Mouse (Mus musculus): Measurements from ENCODE around the gene Cd177. TPM values are rescaled to one million over a fixed set of nuclear protein-coding genes. Genes with fewer than 3 reads are reported as not detected.
"Not testable (repeated sequence)": the region's sequence is repeated elsewhere in the genome, so short reads cannot be mapped to it uniquely, and the experiment has no call there.

Gene Cd177
- polyA plus RNA-seq, 1 experiment from 2014 or later = not detected

- ATAC-seq (ENCODE audit: insufficient read depth, low FRiP score, low TSS enrichment) = no peak
- WGBS = 89% methylated on average over 8 of the region's 8 CpGs
- no peak overlapping the region for H3K4me3 ChIP-seq (ENCODE audit: low read depth, low read length)
- no peaks in the 10 kb centered on the region for H3K36me3 ChIP-seq (ENCODE audit: control insufficient read depth, insufficient read depth, low read length)
- no peak overlapping the region for H3K27ac ChIP-seq (ENCODE audit: low read depth, low read length)
- H3K9ac ChIP-seq (ENCODE audit: low read length) = no peak overlapping the region
- H3K4me2 ChIP-seq (ENCODE audit: low read depth) = no peak overlapping the region
- no peaks in the 10 kb centered on the region for H3K27me3 ChIP-seq (ENCODE audit: control insufficient read depth, insufficient read depth, low read length)
- no peaks in the 10 kb centered on the region for H3K9me3 ChIP-seq (ENCODE audit: control insufficient read depth, low read length)
- DNase-seq (ENCODE audit: low spot score) = no peak
- H3K4me1 ChIP-seq (ENCODE audit: control insufficient read depth, insufficient read depth, low read length) = no peaks in the 10 kb centered on the region
Measured at GRCm38 (mm10) chr7:24762574-24762973, 2.5 kb upstream of the Cd177 start.

GRCm38 (mm10) chr7:24761161-24761560 lies 1.1 kb upstream of the Cd177 start:
- ATAC-seq (ENCODE audit: insufficient read depth, low FRiP score, low TSS enrichment) = no peak
- no peaks in the 10 kb centered on the region for H3K9me3 ChIP-seq (ENCODE audit: control insufficient read depth, low read length)
- no peak overlapping the region for H3K4me2 ChIP-seq (ENCODE audit: low read depth)
- H3K36me3 ChIP-seq (ENCODE audit: control insufficient read depth, insufficient read depth, low read length) = no peaks in the 10 kb centered on the region
- no peak for DNase-seq (ENCODE audit: low spot score)
- no peak overlapping the region for H3K27ac ChIP-seq (ENCODE audit: low read depth, low read length)
- H3K27me3 ChIP-seq (ENCODE audit: control insufficient read depth, insufficient read depth, low read length) = no peaks in the 10 kb centered on the region
- H3K9ac ChIP-seq (ENCODE audit: low read length) = no peak overlapping the region
- 83% methylated on average over 6 of the region's 6 CpGs for WGBS
- H3K4me3 ChIP-seq (ENCODE audit: low read depth, low read length) = no peak overlapping the region
- H3K4me1 ChIP-seq (ENCODE audit: control insufficient read depth, insufficient read depth, low read length) = no peaks in the 10 kb centered on the region

DNA sequence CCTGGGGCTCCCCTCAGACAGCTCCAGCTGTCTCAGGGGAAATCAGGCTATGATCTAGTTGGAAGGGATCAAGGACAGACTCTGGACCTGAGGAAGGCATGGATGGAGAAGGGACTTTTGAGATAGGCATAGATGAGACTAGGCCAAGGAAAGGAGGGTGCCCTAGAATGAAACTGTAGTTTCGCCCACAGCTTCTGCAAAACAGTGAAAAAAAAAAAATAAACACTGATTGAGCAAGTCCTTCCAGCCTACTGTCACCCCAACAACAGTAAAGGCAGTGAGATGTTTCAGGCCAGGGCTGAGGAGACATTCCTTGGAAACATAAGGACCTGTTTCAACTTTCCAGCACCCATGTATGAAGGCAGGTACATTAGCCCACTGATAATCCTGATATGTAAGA lies 1.6 kb downstream of the Cd177 start:
- 80% methylated on average over 1 of the region's 1 CpGs for WGBS
- H3K27ac ChIP-seq (ENCODE audit: low read depth, low read length) = no peak overlapping the region
- DNase-seq (ENCODE audit: low spot score) (no peak), ATAC-seq (ENCODE audit: insufficient read depth, low FRiP score, low TSS enrichment) (no peak)
- no peak overlapping the region for H3K4me2 ChIP-seq (ENCODE audit: low read depth)
- H3K4me1 ChIP-seq (ENCODE audit: control insufficient read depth, insufficient read depth, low read length) = no peaks in the 10 kb centered on the region
- no peaks in the 10 kb centered on the region for H3K36me3 ChIP-seq (ENCODE audit: control insufficient read depth, insufficient read depth, low read length)
- H3K9me3 ChIP-seq (ENCODE audit: control insufficient read depth, low read length) = no peaks in the 10 kb centered on the region
- no peak overlapping the region for H3K9ac ChIP-seq (ENCODE audit: low read length)
- H3K27me3 ChIP-seq (ENCODE audit: control insufficient read depth, insufficient read depth, low read length) = no peaks in the 10 kb centered on the region
- no peak overlapping the region for H3K4me3 ChIP-seq (ENCODE audit: low read depth, low read length)

GRCm38 (mm10) chr7:24753476-24753875 lies 6.6 kb downstream of the Cd177 start:
- H3K4me2 ChIP-seq (ENCODE audit: low read depth) = no peak overlapping the region
- no peak overlapping the region for H3K9ac ChIP-seq (ENCODE audit: low read length)
- no peak overlapping the region for H3K4me3 ChIP-seq (ENCODE audit: low read depth, low read length)
- no peaks in the 10 kb centered on the region for H3K9me3 ChIP-seq (ENCODE audit: control insufficient read depth, low read length)
- H3K27ac ChIP-seq (ENCODE audit: low read depth, low read length) = no peak overlapping the region
- H3K36me3 ChIP-seq (ENCODE audit: control insufficient read depth, insufficient read depth, low read length) = no peaks in the 10 kb centered on the region
- DNase-seq (ENCODE audit: low spot score) = no peak
- WGBS = 85% methylated on average over 5 of the region's 5 CpGs
- no peak for ATAC-seq (ENCODE audit: insufficient read depth, low FRiP score, low TSS enrichment)
- no peaks in the 10 kb centered on the region for H3K27me3 ChIP-seq (ENCODE audit: control insufficient read depth, insufficient read depth, low read length)
- no peaks in the 10 kb centered on the region for H3K4me1 ChIP-seq (ENCODE audit: control insufficient read depth, insufficient read depth, low read length)

GRCm38 (mm10) chr7:24751610-24752009 lies 8.5 kb downstream of the Cd177 start:
- no peak for ATAC-seq (ENCODE audit: insufficient read depth, low FRiP score, low TSS enrichment)
- no peak overlapping the region for H3K4me2 ChIP-seq (ENCODE audit: low read depth)
- no peaks in the 10 kb centered on the region for H3K4me1 ChIP-seq (ENCODE audit: control insufficient read depth, insufficient read depth, low read length)
- no peak overlapping the region for H3K9ac ChIP-seq (ENCODE audit: low read length)
- H3K27ac ChIP-seq (ENCODE audit: low read depth, low read length) = no peak overlapping the region
- DNase-seq (ENCODE audit: low spot score) = no peak
- no peak overlapping the region for H3K4me3 ChIP-seq (ENCODE audit: low read depth, low read length)
- H3K27me3 ChIP-seq (ENCODE audit: control insufficient read depth, insufficient read depth, low read length) = no peaks in the 10 kb centered on the region
- no peaks in the 10 kb centered on the region for H3K36me3 ChIP-seq (ENCODE audit: control insufficient read depth, insufficient read depth, low read length)
- no peaks in the 10 kb centered on the region for H3K9me3 ChIP-seq (ENCODE audit: control insufficient read depth, low read length)
- 76% methylated on average over 2 of the region's 2 CpGs for WGBS

DNA sequence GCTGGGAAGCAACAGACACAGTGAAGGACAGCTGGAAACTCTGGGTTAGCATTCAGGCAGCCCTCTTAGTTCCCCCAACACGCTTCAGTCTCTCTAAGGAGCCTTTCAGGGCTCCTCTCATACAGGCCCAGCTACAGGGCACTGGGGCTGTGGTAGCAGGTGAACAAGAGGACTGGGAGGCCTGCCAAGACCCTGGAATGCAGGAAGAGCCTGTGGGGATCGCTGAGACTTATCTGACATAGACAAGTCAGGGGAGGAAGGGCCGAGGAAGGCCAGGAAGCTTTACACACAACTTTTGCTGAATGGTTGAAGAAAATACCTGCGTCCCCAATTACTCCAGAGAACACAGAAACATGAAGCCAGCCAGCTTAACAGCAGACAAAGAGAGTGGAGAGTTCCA lies 9.4 kb downstream of the Cd177 start:
- no peaks in the 10 kb centered on the region for H3K9me3 ChIP-seq (ENCODE audit: control insufficient read depth, low read length)
- H3K4me1 ChIP-seq (ENCODE audit: control insufficient read depth, insufficient read depth, low read length) = no peaks in the 10 kb centered on the region
- 62% methylated on average over 4 of the region's 4 CpGs for WGBS
- H3K36me3 ChIP-seq (ENCODE audit: control insufficient read depth, insufficient read depth, low read length) = no peaks in the 10 kb centered on the region
- H3K27me3 ChIP-seq (ENCODE audit: control insufficient read depth, insufficient read depth, low read length) = no peaks in the 10 kb centered on the region
- ATAC-seq (ENCODE audit: insufficient read depth, low FRiP score, low TSS enrichment) (no peak), DNase-seq (ENCODE audit: low spot score) (no peak)
- H3K4me3 ChIP-seq (ENCODE audit: low read depth, low read length) = no peak overlapping the region
- no peak overlapping the region for H3K9ac ChIP-seq (ENCODE audit: low read length)
- H3K4me2 ChIP-seq (ENCODE audit: low read depth) = no peak overlapping the region
- no peak overlapping the region for H3K27ac ChIP-seq (ENCODE audit: low read depth, low read length)

- no peaks in the 10 kb centered on the region for H3K36me3 ChIP-seq (ENCODE audit: control insufficient read depth, insufficient read depth, low read length)
- ATAC-seq (ENCODE audit: insufficient read depth, low FRiP score, low TSS enrichment) = peak; percentile 75
- H3K4me3 ChIP-seq (ENCODE audit: low read depth, low read length) = no peak overlapping the region
- H3K4me1 ChIP-seq (ENCODE audit: control insufficient read depth, insufficient read depth, low read length) = no peaks in the 10 kb centered on the region
- H3K9ac ChIP-seq (ENCODE audit: low read length) = no peak overlapping the region
- peak overlapping the region; percentile 34 for H3K4me2 ChIP-seq (ENCODE audit: low read depth)
- no peaks in the 10 kb centered on the region for H3K9me3 ChIP-seq (ENCODE audit: control insufficient read depth, low read length)
- H3K27ac ChIP-seq (ENCODE audit: low read depth, low read length) = no peak overlapping the region
- peak; percentile 67 for DNase-seq (ENCODE audit: low spot score)
- no peaks in the 10 kb centered on the region for H3K27me3 ChIP-seq (ENCODE audit: control insufficient read depth, insufficient read depth, low read length)
- 16% methylated on average over 17 of the region's 17 CpGs for WGBS
Measured at GRCm38 (mm10) chr7:24735970-24736670, 24.0 kb downstream of the Cd177 start.

GRCm38 (mm10) chr7:24726808-24727207 lies 33.3 kb downstream of the Cd177 start, which contains the start of gene Gm4763:
TSS of gene Gm4763 (minus strand) at chr7:24726908.
- H3K4me3 ChIP-seq (ENCODE audit: low read depth, low read length); H3K27ac ChIP-seq (ENCODE audit: low read depth, low read length); H3K9me3 ChIP-seq (ENCODE audit: control insufficient read depth, low read length); H3K27me3 ChIP-seq (ENCODE audit: control insufficient read depth, insufficient read depth, low read length); H3K4me1 ChIP-seq (ENCODE audit: control insufficient read depth, insufficient read depth, low read length); H3K9ac ChIP-seq (ENCODE audit: low read length); H3K4me2 ChIP-seq (ENCODE audit: low read depth); ATAC-seq (ENCODE audit: insufficient read depth, low FRiP score, low TSS enrichment); H3K36me3 ChIP-seq (ENCODE audit: control insufficient read depth, insufficient read depth, low read length); DNase-seq (ENCODE audit: low spot score): not testable (repeated sequence)
- 88% methylated on average over 11 of the region's 11 CpGs for WGBS

DNA sequence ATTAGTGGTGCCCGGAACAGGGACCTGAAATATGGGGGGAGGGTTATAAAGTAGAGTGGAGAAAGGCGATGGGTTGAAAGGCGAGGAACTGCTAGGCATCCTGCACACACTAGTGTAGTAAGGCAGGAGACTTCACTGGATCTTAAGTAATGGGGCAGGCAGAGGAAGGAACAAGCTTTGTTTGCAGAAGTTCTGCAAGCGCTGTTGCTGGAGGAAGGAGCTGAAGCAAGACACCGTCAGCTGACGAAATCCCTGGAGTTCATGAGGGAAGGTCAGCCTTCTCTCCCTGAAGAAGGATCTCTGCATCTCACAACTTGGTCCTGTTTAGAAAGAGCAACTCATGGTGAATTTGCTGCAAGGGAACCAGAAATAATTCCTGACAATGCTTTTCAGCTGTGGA lies 45.1 kb downstream of the Cd177 start:
- Histone ChIP-seq H3K4me1 (ENCODE audit: control insufficient read depth, insufficient read depth, low read length) (no peaks in the 10 kb centered on the region), H3K9me3 (ENCODE audit: control insufficient read depth, low read length) (no peaks in the 10 kb centered on the region), H3K4me3 (ENCODE audit: low read depth, low read length) (no peak overlapping the region), H3K27me3 (ENCODE audit: control insufficient read depth, insufficient read depth, low read length) (no peaks in the 10 kb centered on the region), H3K4me2 (ENCODE audit: low read depth) (no peak overlapping the region), H3K9ac (ENCODE audit: low read length) (no peak overlapping the region), H3K27ac (ENCODE audit: low read depth, low read length) (no peak overlapping the region), H3K36me3 (ENCODE audit: control insufficient read depth, insufficient read depth, low read length) (no peaks in the 10 kb centered on the region)
- no peak for ATAC-seq (ENCODE audit: insufficient read depth, low FRiP score, low TSS enrichment)
- DNase-seq (ENCODE audit: low spot score) = no peak
- 88% methylated on average over 6 of the region's 6 CpGs for WGBS

All from neural tube, embryonic 11.5 days (tissue).